Mouse (Mus musculus) right cerebral cortex, postnatal 36 days (tissue): ENCODE measurements around the gene Bcar3.
A peak's percentile ranks its signal among the peaks of the same experiment; 100 is the strongest.

ENCODE experiments used
- DNase-seq, 2 experiments: peaks; one replicate each; pipeline ENCODE4 v3.0.0; 2022; ENCODE audit warnings: low spot score in 2 of 2, mixed read lengths in 1 of 2

Gene Bcar3

GRCm38 (mm10) chr3:122483066-122483782 lies 189.3 kb downstream of the Bcar3 start:
- DNase-seq: no peak

DNA sequence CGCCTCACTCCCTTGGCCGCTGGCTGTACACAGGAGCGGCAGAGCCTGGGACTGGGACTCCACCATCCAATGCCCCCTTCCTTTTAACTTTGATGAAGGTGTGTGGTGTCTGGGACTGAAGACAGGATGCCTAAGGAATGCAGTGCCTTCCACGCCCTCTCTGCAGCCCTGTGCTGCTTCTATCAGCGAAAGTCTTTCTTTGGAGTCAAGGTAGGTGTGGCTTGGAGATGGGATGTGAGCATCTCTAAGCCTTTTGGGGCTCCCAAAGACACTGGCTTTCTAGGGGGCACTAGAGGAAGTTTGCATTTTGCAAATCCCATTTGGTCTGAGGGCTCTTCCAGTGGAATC lies 189.8 kb downstream of the Bcar3 start:
- no peak for DNase-seq

- no peak for DNase-seq
Measured at GRCm38 (mm10) chr3:122484301-122484700, 190.4 kb downstream of the Bcar3 start.

GRCm38 (mm10) chr3:122485699-122486098 lies 191.8 kb downstream of the Bcar3 start:
- DNase-seq: no peak

GRCm38 (mm10) chr3:122486193-122486592 lies 192.3 kb downstream of the Bcar3 start:
- no peak for DNase-seq

- DNase-seq: no peak
Measured at GRCm38 (mm10) chr3:122488051-122488754, 194.3 kb downstream of the Bcar3 start.

DNA sequence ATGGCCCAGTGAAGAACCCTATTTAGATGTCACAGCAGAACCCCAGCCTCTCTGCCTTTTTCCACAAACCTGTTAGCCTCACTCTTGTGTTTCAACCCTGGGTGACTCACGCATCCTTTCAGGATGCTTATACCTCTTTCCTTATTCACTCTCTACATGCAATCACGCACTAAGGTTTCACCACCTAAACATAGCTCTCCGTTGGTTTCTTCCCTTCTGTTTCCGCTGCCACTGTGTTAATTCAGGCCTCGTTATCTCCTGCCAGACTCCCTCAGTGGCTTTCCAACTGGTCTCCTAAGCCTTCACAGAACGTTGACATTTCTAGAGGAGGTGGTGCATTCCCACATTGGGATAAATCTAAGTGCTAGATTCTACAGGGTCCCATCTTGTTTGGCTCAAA lies 196.6 kb downstream of the Bcar3 start:
- peak in 1 of 2 experiments; percentile 70 for DNase-seq

- no peak for DNase-seq
Measured at GRCm38 (mm10) chr3:122492006-122492405, 198.1 kb downstream of the Bcar3 start.

DNA sequence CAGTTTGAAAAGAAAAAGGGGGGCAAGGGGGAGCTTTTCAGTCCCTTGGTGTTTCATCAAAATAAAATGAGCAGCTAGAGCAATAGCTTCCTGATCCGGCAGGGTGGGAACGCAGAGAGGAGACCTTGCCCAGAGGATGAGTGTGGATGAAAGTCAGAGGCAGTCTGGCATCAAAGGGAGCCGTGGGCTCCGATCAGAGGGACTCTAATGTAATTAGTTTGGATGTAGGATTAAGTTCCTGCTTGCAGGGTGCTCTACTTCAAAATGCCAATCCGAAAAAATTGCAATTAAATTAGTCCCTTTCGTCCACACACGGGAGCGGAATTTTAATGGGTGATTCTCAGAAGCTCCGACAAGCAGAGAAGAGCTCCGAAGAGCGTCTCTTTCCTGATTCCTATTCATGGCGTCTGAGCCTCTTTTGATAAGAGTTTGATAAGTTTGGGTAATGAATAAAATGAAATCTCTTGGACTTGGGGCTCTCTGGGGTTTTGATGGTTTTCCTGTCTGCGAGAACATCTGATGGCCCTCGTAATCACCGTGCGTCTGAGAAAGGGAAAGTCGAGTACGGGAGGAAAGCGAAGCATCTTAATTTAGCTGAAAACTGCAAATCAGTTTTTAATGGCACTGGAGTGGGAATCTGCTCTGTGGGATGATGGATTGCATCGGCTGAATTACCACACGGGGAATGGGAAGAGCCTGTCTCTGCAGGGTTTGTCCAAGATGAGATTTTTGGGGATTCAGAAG lies 199.1 kb downstream of the Bcar3 start:
- no peak for DNase-seq

- DNase-seq: no peak
Measured at GRCm38 (mm10) chr3:122494764-122495163, 200.8 kb downstream of the Bcar3 start.

GRCm38 (mm10) chr3:122497871-122498270 lies 203.9 kb downstream of the Bcar3 start:
- no peak for DNase-seq

DNA sequence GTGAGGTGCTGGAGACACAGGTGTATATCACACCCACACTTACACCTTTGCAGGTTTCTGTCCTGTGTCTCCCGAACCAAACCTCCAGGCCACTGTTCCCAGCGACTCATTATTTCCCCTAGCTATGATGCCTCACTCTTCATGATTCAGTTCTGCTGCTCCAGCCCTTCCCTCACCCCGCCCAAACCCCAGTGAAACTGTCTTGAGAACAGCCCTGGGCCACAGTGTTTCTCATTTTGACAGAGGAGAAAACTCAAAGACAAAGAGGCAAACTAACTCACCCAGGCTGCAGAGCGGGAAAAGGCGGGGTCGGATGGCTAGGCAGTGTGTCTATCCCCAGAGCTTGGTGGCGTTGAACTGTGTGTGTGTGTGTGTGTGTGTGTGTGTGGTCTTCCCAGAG lies 204.6 kb downstream of the Bcar3 start:
- no peak for DNase-seq

GRCm38 (mm10) chr3:122499647-122500046 lies 205.7 kb downstream of the Bcar3 start:
- no peak for DNase-seq

GRCm38 (mm10) chr3:122500929-122501328 lies 207.0 kb downstream of the Bcar3 start:
- DNase-seq: no peak

DNA sequence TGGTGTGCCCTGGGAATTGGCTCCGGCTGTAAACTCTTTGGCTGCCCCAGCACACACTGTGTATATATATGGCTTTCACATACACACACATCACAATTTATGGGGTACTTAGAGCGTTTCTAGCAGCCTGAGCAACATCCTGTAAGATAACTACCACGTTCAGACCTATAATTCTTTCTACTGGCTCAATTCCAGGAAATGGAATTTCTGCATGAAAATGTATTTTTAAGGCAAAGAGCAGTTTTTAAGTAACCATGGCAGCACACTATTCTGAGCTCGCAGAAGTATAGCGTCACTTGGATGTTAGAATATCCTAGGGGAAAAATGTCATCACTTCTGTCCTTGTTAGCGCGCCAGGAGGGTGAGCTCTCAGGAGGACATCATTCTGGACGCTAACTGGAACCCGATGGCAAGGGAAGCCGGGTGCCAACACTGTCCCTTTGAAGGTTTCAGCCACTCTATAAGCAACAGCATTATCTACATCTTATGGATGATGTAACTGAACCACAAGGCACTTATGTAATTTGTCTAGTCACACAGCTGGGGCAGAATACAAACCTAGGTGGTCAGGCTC lies 212.5 kb downstream of the Bcar3 start:
- DNase-seq: peak; percentile 45 to 56

- DNase-seq: no peak
Measured at GRCm38 (mm10) chr3:122507826-122508225, 213.9 kb downstream of the Bcar3 start.

DNA sequence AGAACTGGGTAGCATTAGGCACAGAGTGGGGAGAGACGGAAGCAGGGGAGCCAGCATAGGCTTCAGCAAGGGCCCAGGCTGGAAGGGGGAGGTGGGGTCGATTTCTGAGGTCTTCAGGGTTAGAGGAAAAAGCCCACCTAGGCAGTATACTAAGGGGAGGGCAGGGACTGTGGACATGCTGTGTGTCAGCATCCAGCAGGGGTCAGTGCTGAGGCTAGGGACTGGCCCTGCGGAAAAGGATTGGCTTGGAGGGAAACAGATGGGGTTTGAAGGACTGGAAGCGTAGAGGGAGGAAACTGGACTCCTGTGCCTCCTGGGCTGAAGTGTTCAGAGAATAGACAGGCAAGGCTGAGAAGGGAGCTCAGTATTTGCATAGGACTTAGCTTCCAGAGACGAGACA lies 215.1 kb downstream of the Bcar3 start:
- DNase-seq: no peak

DNA sequence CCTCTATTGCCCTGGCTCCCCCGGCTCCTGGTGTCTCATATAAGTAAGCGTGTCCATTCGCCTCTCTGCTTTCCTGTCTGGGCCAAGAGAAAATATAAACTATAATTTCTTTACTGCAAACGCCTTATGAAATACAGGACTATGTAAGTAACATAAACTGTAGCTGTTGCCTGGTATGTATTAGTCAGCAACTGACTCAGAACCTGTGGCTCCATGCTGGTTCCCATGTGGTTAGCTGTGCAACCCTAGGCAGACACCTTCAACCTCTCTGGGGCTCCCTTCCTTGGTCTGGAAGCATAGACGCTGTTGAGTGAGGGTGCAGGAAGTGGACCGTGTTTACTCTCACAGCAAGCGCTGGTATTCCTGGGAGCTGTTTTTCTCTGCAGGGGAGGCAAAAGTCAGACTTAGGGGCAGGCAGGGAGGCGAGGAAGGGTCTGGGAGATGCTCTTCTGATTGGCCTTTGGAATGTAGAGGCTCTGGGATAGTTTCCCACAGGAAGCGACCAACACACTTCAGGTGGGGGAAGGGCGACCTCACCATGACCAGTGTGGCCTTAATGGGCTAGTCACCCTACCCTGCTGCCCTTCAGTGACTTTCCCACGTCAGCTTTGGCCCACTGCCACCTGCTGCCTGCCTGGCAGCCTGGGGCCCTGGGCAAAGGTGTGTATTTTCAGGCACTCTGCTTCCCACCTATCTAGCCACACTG lies 215.8 kb downstream of the Bcar3 start:
- DNase-seq: no peak

DNA sequence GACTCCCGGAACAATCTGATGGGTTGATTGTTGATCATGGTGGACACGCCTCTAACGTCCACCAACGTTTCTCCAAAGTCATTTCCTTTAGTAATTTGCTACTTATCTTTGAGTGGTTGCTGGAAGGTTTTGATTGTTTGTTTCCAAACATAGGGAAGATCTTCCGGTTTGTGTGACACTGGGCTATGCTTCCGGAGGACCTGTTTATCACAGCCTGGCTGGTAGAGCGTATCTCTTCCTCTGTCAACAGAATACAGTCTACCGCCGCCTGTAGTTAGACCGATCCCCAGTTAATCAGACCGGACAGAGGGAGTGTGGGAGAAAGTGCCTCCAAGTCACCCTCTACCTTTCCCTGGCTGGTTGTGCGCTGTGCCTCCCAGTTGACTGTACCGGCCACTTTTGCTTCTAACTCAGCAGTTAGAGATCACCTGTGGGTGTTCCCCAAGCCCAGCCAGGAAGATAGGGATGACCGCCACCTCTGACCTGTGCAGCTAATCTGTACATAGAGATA lies 216.4 kb downstream of the Bcar3 start:
- no peak for DNase-seq

GRCm38 (mm10) chr3:122510932-122511331 lies 217.0 kb downstream of the Bcar3 start:
- no peak for DNase-seq
